Mouse (Mus musculus): ENCODE results near the gene Lrrc43.

GRCm38 (mm10) chr5:123473817-123474216, 15.3 kb upstream of the Lrrc43 start:
- no peak for TF ChIP-seq CTCF (IDR thresholded peaks at IDR 0.05)
- no peak for TF ChIP-seq EP300 (IDR thresholded peaks at IDR 0.05)

Data from lung, postnatal 0 days (tissue).